Mouse (Mus musculus): ENCODE data around the gene Gm49333.

- no peak for TF ChIP-seq CTCF (IDR thresholded peaks at IDR 0.05; ENCODE audit: low read depth, low read length)
- TF ChIP-seq POLR2A (IDR thresholded peaks at IDR 0.05; ENCODE audit: extremely low read depth, insufficient read depth, low read length) = peak; percentile 70
Observed at GRCm38 (mm10) chr16:20651076-20651946, 39.9 kb downstream of the Gm49333 start, which contains the start of gene Psmd2.
